Mouse (Mus musculus): Measurements from ENCODE around the gene Armh2. TPM values are rescaled to one million over a fixed set of nuclear protein-coding genes. Genes with fewer than 3 reads are reported as not detected.
A peak's percentile ranks its signal among the peaks of the same experiment; 100 is the strongest.

Gene Armh2
- total and polyA plus RNA-seq, 2 experiments from 2014 or later = not detected

DNA sequence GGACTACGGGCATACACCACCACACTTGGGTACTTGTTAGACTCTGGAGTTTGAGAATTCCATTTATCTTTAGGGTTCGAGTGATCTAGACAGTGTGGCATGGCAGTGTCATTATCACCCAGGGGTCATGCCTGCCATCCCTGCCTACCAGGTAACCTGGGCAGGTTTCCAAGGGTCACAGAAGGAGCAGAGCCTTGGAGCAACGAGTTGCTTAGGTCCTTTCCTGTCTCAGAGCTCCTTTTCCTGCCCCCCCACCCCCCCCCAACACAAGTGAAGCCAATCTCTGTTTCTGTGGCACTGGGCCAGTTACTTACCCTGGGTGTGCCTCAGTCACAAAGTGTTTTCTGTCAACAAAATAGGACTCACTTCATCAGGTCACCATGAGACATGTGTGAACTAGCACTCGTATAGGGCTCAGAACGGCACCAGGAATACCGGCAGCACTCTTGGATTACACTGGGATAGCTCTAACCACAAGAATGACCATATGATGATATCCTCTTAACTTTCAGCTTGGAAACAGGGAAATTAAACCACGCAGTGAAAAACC lies 28.4 kb upstream of the Armh2 start:
- H3K4me3 ChIP-seq (ENCODE audit: low read depth, low read length) = no peak overlapping the region
- no peaks in the 10 kb centered on the region for H3K27me3 ChIP-seq (ENCODE audit: insufficient read depth, low read length)
- TF ChIP-seq CTCF (IDR thresholded peaks at IDR 0.05) = no peak
- no peak for DNase-seq (ENCODE audit: low spot score)
- H3K9me3 ChIP-seq (ENCODE audit: low read length) = no peaks in the 10 kb centered on the region
- H3K4me1 ChIP-seq (ENCODE audit: insufficient read depth, low read length) = peaks cover 3% of the 10 kb centered on the region; the same call in 1 of the 2 replicates
- H3K9ac ChIP-seq (replicated peaks; ENCODE audit: low read length, poor library complexity, severe bottlenecking) = 0 out of 2 replicates have a peak overlapping the region, but pooled peaks have one; percentile 29
- no peak overlapping the region for H3K27ac ChIP-seq (ENCODE audit: low read depth, low read length)
- H3K36me3 ChIP-seq (ENCODE audit: insufficient read depth, low read length) = peaks cover 28% of the 10 kb centered on the region
- H3K4me2 ChIP-seq (ENCODE audit: low read depth, low read length, poor library complexity, severe bottlenecking) = no peak overlapping the region
- no peak for ATAC-seq (ENCODE audit: low FRiP score)
- 87% methylated on average over 7 of the region's 7 CpGs for WGBS

DNA sequence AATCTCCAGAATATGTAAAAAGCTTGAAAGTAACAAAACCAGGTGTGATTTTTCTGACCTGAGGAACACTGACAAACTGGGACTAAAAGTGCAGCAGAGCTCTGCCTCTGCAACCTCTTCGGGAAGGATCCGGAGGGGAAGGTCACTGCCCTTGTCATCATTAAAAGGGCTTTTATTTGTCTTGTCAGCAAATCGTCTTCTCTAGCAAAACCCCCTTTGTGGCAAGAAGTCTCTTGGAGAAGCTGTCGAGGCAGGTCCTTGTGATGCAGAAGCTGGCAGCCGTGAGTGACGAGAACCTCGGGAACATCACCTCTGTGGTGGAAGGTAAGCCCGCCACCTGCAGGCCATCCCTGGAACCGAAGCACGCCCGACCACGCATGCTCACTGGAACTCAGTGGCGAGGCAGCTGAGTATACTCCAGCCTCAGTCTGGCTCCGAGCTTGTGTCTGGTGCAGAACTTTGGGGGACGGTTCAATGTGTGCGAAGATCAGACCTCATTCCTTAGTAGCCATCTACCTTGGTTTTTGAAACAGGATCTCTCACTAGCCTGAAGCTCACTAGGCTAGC lies 27.5 kb upstream of the Armh2 start:
- WGBS = 9% methylated on average over 16 of the region's 16 CpGs
- Histone ChIP-seq H3K4me1 (ENCODE audit: insufficient read depth, low read length) (peaks cover 3% of the 10 kb centered on the region; the same call in 1 of the 2 replicates), H3K27ac (ENCODE audit: low read depth, low read length) (no peak overlapping the region), H3K9me3 (ENCODE audit: low read length) (no peaks in the 10 kb centered on the region), H3K36me3 (ENCODE audit: insufficient read depth, low read length) (peaks cover 36% of the 10 kb centered on the region), H3K4me2 (ENCODE audit: low read depth, low read length, poor library complexity, severe bottlenecking) (peak overlapping the region; percentile 18; the same call in 1 of the 2 replicates), H3K4me3 (ENCODE audit: low read depth, low read length) (no peak overlapping the region), H3K9ac (replicated peaks; ENCODE audit: low read length, poor library complexity, severe bottlenecking) (no peak overlapping the region), H3K27me3 (ENCODE audit: insufficient read depth, low read length) (no peaks in the 10 kb centered on the region)
- peak; percentile 95 for TF ChIP-seq CTCF (IDR thresholded peaks at IDR 0.05)
- ATAC-seq (ENCODE audit: low FRiP score) (peak; percentile 87), DNase-seq (ENCODE audit: low spot score) (peak; percentile 80)

DNA sequence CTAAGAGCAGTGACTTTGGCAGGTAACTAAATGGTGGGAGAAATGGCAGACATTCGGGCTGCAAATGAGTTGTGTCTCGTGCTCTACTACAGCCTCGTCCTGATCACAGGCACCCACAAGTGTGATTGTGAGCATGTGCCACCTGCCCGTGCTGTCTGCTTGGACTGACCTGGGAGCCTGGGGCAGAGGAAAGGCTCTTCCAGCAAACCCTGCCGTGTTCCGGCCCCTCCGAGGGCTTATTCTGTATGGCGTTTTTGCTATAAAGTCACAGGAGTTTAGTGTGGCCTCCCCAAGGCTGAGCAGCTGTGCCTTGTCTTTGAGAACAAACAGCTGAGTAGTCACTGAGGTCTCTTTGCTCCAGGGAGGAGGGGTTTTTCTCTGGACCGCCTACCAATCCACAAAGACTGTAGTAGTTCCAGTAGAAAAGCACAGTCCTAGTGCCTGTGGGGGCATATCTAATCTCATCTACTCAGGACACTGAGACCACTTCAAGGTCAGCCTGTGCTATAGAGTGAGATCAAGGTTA lies 26.6 kb upstream of the Armh2 start:
- no peak for TF ChIP-seq CTCF (IDR thresholded peaks at IDR 0.05)
- Histone ChIP-seq H3K9ac (replicated peaks; ENCODE audit: low read length, poor library complexity, severe bottlenecking) (no peak overlapping the region), H3K4me3 (ENCODE audit: low read depth, low read length) (no peak overlapping the region), H3K36me3 (ENCODE audit: insufficient read depth, low read length) (peaks cover 36% of the 10 kb centered on the region), H3K4me1 (ENCODE audit: insufficient read depth, low read length) (peaks cover 3% of the 10 kb centered on the region; the same call in 1 of the 2 replicates), H3K4me2 (ENCODE audit: low read depth, low read length, poor library complexity, severe bottlenecking) (no peak overlapping the region), H3K27ac (ENCODE audit: low read depth, low read length) (no peak overlapping the region), H3K27me3 (ENCODE audit: insufficient read depth, low read length) (no peaks in the 10 kb centered on the region), H3K9me3 (ENCODE audit: low read length) (no peaks in the 10 kb centered on the region)
- ATAC-seq (ENCODE audit: low FRiP score) = peak; percentile 12; the same call in 1 of the 2 replicates
- 65% methylated on average over 9 of the region's 9 CpGs for WGBS
- no peak for DNase-seq (ENCODE audit: low spot score)

DNA sequence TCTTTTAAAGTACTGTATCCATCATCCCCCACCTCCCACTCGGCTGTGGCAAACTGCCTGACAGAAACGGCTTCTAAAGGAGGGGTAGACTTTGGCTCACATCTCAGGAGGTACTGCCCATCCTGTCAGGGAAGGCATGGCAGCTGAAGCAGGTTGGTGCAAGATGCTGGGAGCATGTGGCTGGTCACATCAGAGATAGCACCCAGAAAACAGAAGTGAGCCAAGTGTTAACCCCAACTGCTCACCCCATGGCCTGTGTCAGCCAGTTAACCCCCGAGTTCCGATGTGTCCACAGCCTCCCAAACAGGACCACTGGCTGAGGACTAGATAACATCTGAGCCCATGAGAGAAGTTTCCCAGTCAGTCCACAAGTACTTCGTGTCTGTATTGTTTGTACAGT lies 25.4 kb upstream of the Armh2 start:
- WGBS = 67% methylated on average over 5 of the region's 5 CpGs
- H3K4me1 ChIP-seq (ENCODE audit: insufficient read depth, low read length) = peaks cover 3% of the 10 kb centered on the region; the same call in 1 of the 2 replicates
- TF ChIP-seq CTCF (IDR thresholded peaks at IDR 0.05) = no peak
- no peak overlapping the region for H3K9ac ChIP-seq (replicated peaks; ENCODE audit: low read length, poor library complexity, severe bottlenecking)
- H3K36me3 ChIP-seq (ENCODE audit: insufficient read depth, low read length) = peaks cover 32% of the 10 kb centered on the region
- H3K27ac ChIP-seq (ENCODE audit: low read depth, low read length) = no peak overlapping the region
- ATAC-seq (ENCODE audit: low FRiP score) (no peak), DNase-seq (ENCODE audit: low spot score) (no peak)
- no peak overlapping the region for H3K4me3 ChIP-seq (ENCODE audit: low read depth, low read length)
- H3K27me3 ChIP-seq (ENCODE audit: insufficient read depth, low read length) = no peaks in the 10 kb centered on the region
- H3K4me2 ChIP-seq (ENCODE audit: low read depth, low read length, poor library complexity, severe bottlenecking) = no peak overlapping the region
- no peaks in the 10 kb centered on the region for H3K9me3 ChIP-seq (ENCODE audit: low read length)

DNA sequence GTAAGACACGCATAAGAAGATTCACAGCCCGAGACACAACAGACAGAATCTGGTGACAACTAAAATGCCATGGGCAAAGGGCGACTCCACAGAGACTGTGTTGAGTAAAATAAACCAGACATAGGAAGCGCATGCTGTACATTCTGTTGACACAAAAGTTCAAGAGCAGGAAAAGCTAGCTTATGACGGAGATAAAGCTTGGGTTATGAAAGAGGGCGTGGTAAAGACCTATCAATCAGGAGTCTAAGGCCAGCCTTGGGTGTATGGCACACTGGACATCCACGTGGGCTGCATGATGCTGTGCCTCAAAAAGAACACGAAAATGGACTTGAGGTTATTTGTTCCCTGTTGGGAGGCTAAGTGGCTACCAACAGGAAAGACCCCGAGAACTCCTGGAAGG lies 24.6 kb upstream of the Armh2 start:
- Histone ChIP-seq H3K9me3 (ENCODE audit: low read length) (no peaks in the 10 kb centered on the region), H3K27ac (ENCODE audit: low read depth, low read length) (no peak overlapping the region), H3K4me3 (ENCODE audit: low read depth, low read length) (no peak overlapping the region), H3K9ac (replicated peaks; ENCODE audit: low read length, poor library complexity, severe bottlenecking) (no peak overlapping the region), H3K36me3 (ENCODE audit: insufficient read depth, low read length) (peaks cover 32% of the 10 kb centered on the region), H3K4me2 (ENCODE audit: low read depth, low read length, poor library complexity, severe bottlenecking) (no peak overlapping the region), H3K4me1 (ENCODE audit: insufficient read depth, low read length) (peaks cover 3% of the 10 kb centered on the region; the same call in 1 of the 2 replicates), H3K27me3 (ENCODE audit: insufficient read depth, low read length) (no peaks in the 10 kb centered on the region)
- ATAC-seq (ENCODE audit: low FRiP score) (no peak), DNase-seq (ENCODE audit: low spot score) (no peak)
- WGBS = 84% methylated on average over 9 of the region's 9 CpGs
- no peak for TF ChIP-seq CTCF (IDR thresholded peaks at IDR 0.05)

DNA sequence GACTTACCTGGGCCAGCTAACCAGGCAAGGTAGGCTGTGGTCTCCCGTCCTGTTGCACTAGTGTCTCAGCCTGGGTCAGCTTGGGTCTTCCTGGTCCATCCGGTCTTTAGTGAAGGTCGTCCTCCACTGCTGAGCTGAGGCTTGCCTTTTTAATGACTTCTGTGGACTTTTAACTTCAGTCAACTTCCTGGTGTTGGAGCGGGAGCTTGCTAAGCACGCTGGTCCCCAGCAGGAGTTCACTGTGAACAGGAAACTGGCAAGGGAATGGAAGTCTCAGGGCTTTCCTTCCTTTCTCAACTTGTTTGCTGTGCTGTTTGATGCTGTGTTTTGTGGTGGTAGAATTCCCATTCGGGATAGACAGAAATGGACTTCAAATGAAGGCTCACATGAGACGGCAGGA lies 23.4 kb upstream of the Armh2 start:
- DNase-seq (ENCODE audit: low spot score) = no peak
- no peak for ATAC-seq (ENCODE audit: low FRiP score)
- peaks cover 34% of the 10 kb centered on the region for H3K36me3 ChIP-seq (ENCODE audit: insufficient read depth, low read length)

More for the DNA sequence above, 23.4 kb upstream of the Armh2 start:
- no peak overlapping the region for H3K9ac ChIP-seq (replicated peaks; ENCODE audit: low read length, poor library complexity, severe bottlenecking)
- TF ChIP-seq CTCF (IDR thresholded peaks at IDR 0.05) = no peak
- WGBS = 78% methylated on average over 7 of the region's 7 CpGs
- no peak overlapping the region for H3K4me3 ChIP-seq (ENCODE audit: low read depth, low read length)
- H3K27ac ChIP-seq (ENCODE audit: low read depth, low read length) = no peak overlapping the region
- no peak overlapping the region for H3K4me2 ChIP-seq (ENCODE audit: low read depth, low read length, poor library complexity, severe bottlenecking)
- no peaks in the 10 kb centered on the region for H3K9me3 ChIP-seq (ENCODE audit: low read length)
- H3K4me1 ChIP-seq (ENCODE audit: insufficient read depth, low read length) = peaks cover 3% of the 10 kb centered on the region; the same call in 1 of the 2 replicates
- no peaks in the 10 kb centered on the region for H3K27me3 ChIP-seq (ENCODE audit: insufficient read depth, low read length)

Data from midbrain, postnatal 0 days (tissue).